In genomic region chr1:55915940-55916339, GRCm38 (mm10) we compare ENCODE assay signal across 22 mouse cellular contexts.
DNase-seq lines count a peak whose midpoint lies in the region; ATAC-seq lines count a peak whose summit lies in the region.
"Had no signal": no experiment of that assay in that cellular context is flagged by ENCODE, and none has a peak within 500 bp of the region (broad histone marks: within the 10 kb centered on the region; RNA-seq: fewer than 3 reads in every experiment).

No protein-coding gene starts in this region.

- no peak overlapping the region for H3K4me3 ChIP-seq in forebrain, embryonic 14.5 days (ENCODE audit: low read depth, low read length)
- no peak overlapping the region for H3K4me3 ChIP-seq in forebrain, embryonic 13.5 days
- H3K4me3 ChIP-seq: embryonic facial prominence, embryonic 10.5 days; heart, embryonic 12.5 days; hindbrain, embryonic 12.5 days had no signal

- H3K36me3 ChIP-seq in forebrain, embryonic 14.5 days (ENCODE audit: control insufficient read depth, insufficient read depth, low read length), result no peaks in the 10 kb centered on the region
- no peaks in the 10 kb centered on the region for H3K36me3 ChIP-seq in forebrain, embryonic 13.5 days (ENCODE audit: poor library complexity, severe bottlenecking)
- H3K36me3 ChIP-seq: embryonic facial prominence, embryonic 10.5 days; G1E; heart, embryonic 12.5 days; hindbrain, embryonic 12.5 days had no signal

- H3K9me3 ChIP-seq in forebrain, embryonic 14.5 days (replicated peaks; ENCODE audit: control insufficient read depth, low read length), result no peaks in the 10 kb centered on the region
- H3K9me3 ChIP-seq in forebrain, embryonic 13.5 days (replicated peaks), result no peaks in the 10 kb centered on the region
- H3K9me3 ChIP-seq: embryonic facial prominence, embryonic 10.5 days; heart, embryonic 12.5 days; hindbrain, embryonic 12.5 days had no signal

- no peak overlapping the region for H3K27ac ChIP-seq in forebrain, embryonic 14.5 days (ENCODE audit: low read depth, low read length)
- H3K27ac ChIP-seq in forebrain, embryonic 13.5 days, result no peak overlapping the region
- H3K27ac ChIP-seq: embryonic facial prominence, embryonic 10.5 days; hindbrain, embryonic 12.5 days had no signal

- DNase-seq in forebrain, embryonic 14.5 days (ENCODE audit: low spot score), result peak; percentile 39
- no peak for DNase-seq in frontal cortex, postnatal 36 days (ENCODE audit: low spot score in 2 of 2)
- DNase-seq in R1 (ENCODE audit: low read depth, low spot score), result peak; percentile 4
- DNase-seq in right cerebral cortex, postnatal 14 days, result peak; percentile 22
- DNase-seq in gastrocnemius, postnatal 10 days, result no peak
- DNase-seq: adrenal gland, postnatal 10 days; B cell, adult 2 months; cerebellum, adult 18-20 months; cerebellum, adult 9-11 months; cerebellum, postnatal 36 days; gastrocnemius, postnatal 14 days; heart, postnatal 36 days had no signal

- no peak overlapping the region for H3K9ac ChIP-seq in forebrain, embryonic 14.5 days (ENCODE audit: low read length)
- no peak overlapping the region for H3K9ac ChIP-seq in forebrain, embryonic 13.5 days
- H3K9ac ChIP-seq: heart, embryonic 12.5 days; hindbrain, embryonic 12.5 days had no signal

- H3K27me3 ChIP-seq in forebrain, embryonic 14.5 days (replicated peaks; ENCODE audit: control insufficient read depth, insufficient read depth, low read length), result no peaks in the 10 kb centered on the region
- no peaks in the 10 kb centered on the region for H3K27me3 ChIP-seq in forebrain, embryonic 13.5 days
- H3K27me3 ChIP-seq: heart, embryonic 12.5 days; hindbrain, embryonic 12.5 days had no signal

- 44% methylated on average over 11 of the region's 11 CpGs for WGBS in forebrain, embryonic 14.5 days
- WGBS in forebrain, embryonic 13.5 days, result 49% methylated on average over 11 of the region's 11 CpGs

- no peak for ATAC-seq in forebrain, embryonic 14.5 days
- no peak for ATAC-seq in forebrain, embryonic 13.5 days
- peak; percentile 81 for ATAC-seq in frontal cortex, adult (ENCODE audit: low TSS enrichment)
- ATAC-seq: CD4-positive, CD25-positive, alpha-beta regulatory T cell, adult 4 months; hindbrain, embryonic 16.5 days; inflammation-experienced regulatory T-cells, adult 6 months; intestine, postnatal 0 days had no signal

- no peak overlapping the region for H3K4me2 ChIP-seq in forebrain, embryonic 14.5 days (ENCODE audit: low read length)
- H3K4me2 ChIP-seq in forebrain, embryonic 13.5 days, result no peak overlapping the region
- H3K4me2 ChIP-seq: heart, embryonic 12.5 days; hindbrain, embryonic 12.5 days had no signal

- peaks cover 7% of the 10 kb centered on the region for H3K4me1 ChIP-seq in forebrain, embryonic 14.5 days (ENCODE audit: control insufficient read depth, insufficient read depth, low read length)
- H3K4me1 ChIP-seq in forebrain, embryonic 13.5 days, result peaks cover 24% of the 10 kb centered on the region
- H3K4me1 ChIP-seq: embryonic facial prominence, embryonic 10.5 days; heart, embryonic 12.5 days; hindbrain, embryonic 12.5 days had no signal

Comparison
In these comparisons a context has a peak if more than half of its experiments do, and no peak if none do; other contexts are left out.
1. DNase-seq: peak in forebrain, embryonic 14.5 days (single experiment), R1 (single experiment) and right cerebral cortex, postnatal 14 days (single experiment); none in frontal cortex, postnatal 36 days (0 of 2) and gastrocnemius, postnatal 10 days (single experiment).